Mouse (Mus musculus) large intestine, adult 2 months (tissue): ENCODE measurements around the gene Slc38a2. TPM values are rescaled to one million over a fixed set of nuclear protein-coding genes. Genes with fewer than 3 reads are reported as not detected.

ENCODE experiments used
- DNase-seq: peaks from one replicate; pipeline ENCODE4 v3.0.0-alpha.2; 2012; ENCODE audit warnings: low read depth, low spot score
- WGBS: fragments of 180-500 bp; shearing (Covaris S2); methylation state at CpG from one replicate; pipeline ENCODE4 v1.1.7; 2018; 5-methylcytosine and 5-hydroxymethylcytosine counted together
- polyA plus RNA-seq: library from polyadenylated mRNA; depleted of rRNA; stranded (reverse); fragments of >200 nt; gene quantifications from 2 replicates; pipeline ENCODE4 v1.2.3, GENCODE M21; 2012

The Slc38a2 gene
- polyA plus RNA-seq, 1 experiment = 26.3 TPM

GRCm38 (mm10) chr15:96722228-96722627, 22.7 kb upstream of the Slc38a2 start:
- 68% methylated on average over 7 of the region's 7 CpGs for WGBS
- no peak for DNase-seq

GRCm38 (mm10) chr15:96720146-96720545, 20.6 kb upstream of the Slc38a2 start:
- WGBS = 89% methylated on average over 6 of the region's 6 CpGs
- DNase-seq = no peak

GRCm38 (mm10) chr15:96718466-96718865, 18.9 kb upstream of the Slc38a2 start:
- no peak for DNase-seq
- 68% methylated on average over 7 of the region's 7 CpGs for WGBS

- DNase-seq = no peak
- WGBS = 80% methylated on average over 3 of the region's 3 CpGs
Measured at GRCm38 (mm10) chr15:96717181-96717580, 17.7 kb upstream of the Slc38a2 start.

GRCm38 (mm10) chr15:96716371-96716770, 16.8 kb upstream of the Slc38a2 start:
- no peak for DNase-seq
- 82% methylated on average over 4 of the region's 4 CpGs for WGBS

GRCm38 (mm10) chr15:96715692-96716080, 16.2 kb upstream of the Slc38a2 start:
- no peak for DNase-seq
- 90% methylated on average over 7 of the region's 7 CpGs for WGBS

GRCm38 (mm10) chr15:96715079-96715691, 15.7 kb upstream of the Slc38a2 start:
- 86% methylated on average over 9 of the region's 9 CpGs for WGBS

GRCm38 (mm10) chr15:96714676-96715016, 15.1 kb upstream of the Slc38a2 start:
- WGBS = 94% methylated on average over 3 of the region's 3 CpGs
- no peak for DNase-seq

More at GRCm38 (mm10) chr15:96715079-96715691, 15.7 kb upstream of the Slc38a2 start:
- DNase-seq = no peak

GRCm38 (mm10) chr15:96713758-96714675, 14.5 kb upstream of the Slc38a2 start:
- 91% methylated on average over 7 of the region's 7 CpGs for WGBS
- no peak for DNase-seq

GRCm38 (mm10) chr15:96712338-96712737, 12.8 kb upstream of the Slc38a2 start:
- WGBS = 91% methylated on average over 5 of the region's 5 CpGs
- no peak for DNase-seq

- no peak for DNase-seq
- WGBS = 88% methylated on average over 11 of the region's 11 CpGs
Measured at GRCm38 (mm10) chr15:96711664-96712063, 12.1 kb upstream of the Slc38a2 start.

GRCm38 (mm10) chr15:96710352-96711114, 11.0 kb upstream of the Slc38a2 start:
- no peak for DNase-seq
- 27% methylated on average over 15 of the region's 15 CpGs for WGBS

GRCm38 (mm10) chr15:96709491-96710351, 10.2 kb upstream of the Slc38a2 start:
- under 1% methylated on average over 80 of the region's 80 CpGs for WGBS
- DNase-seq = peak; percentile 91

GRCm38 (mm10) chr15:96708976-96709490, 9.5 kb upstream of the Slc38a2 start:
- WGBS = 15% methylated on average over 14 of the region's 14 CpGs

GRCm38 (mm10) chr15:96708428-96708827, 8.9 kb upstream of the Slc38a2 start:
- no peak for DNase-seq
- 77% methylated on average over 8 of the region's 8 CpGs for WGBS

More at GRCm38 (mm10) chr15:96708976-96709490, 9.5 kb upstream of the Slc38a2 start:
- DNase-seq = no peak

GRCm38 (mm10) chr15:96707936-96708335, 8.4 kb upstream of the Slc38a2 start:
- 36% methylated on average over 2 of the region's 2 CpGs for WGBS
- no peak for DNase-seq

- WGBS = 91% methylated on average over 12 of the region's 12 CpGs
Measured at GRCm38 (mm10) chr15:96702466-96703031, 3.0 kb upstream of the Slc38a2 start.

GRCm38 (mm10) chr15:96700766-96701165, 1.2 kb upstream of the Slc38a2 start:
- WGBS = 36% methylated on average over 13 of the region's 13 CpGs
- no peak for DNase-seq

More at GRCm38 (mm10) chr15:96702466-96703031, 3.0 kb upstream of the Slc38a2 start:
- DNase-seq = no peak
